Mouse (Mus musculus) lung, postnatal 25 days (tissue): ENCODE results near the gene Stat5a.

ENCODE experiments used
- DNase-seq: peaks from one replicate; pipeline ENCODE4 v3.0.0; 2022; ENCODE audit warnings: low spot score

Gene Stat5a

GRCm38 (mm10) chr11:100860198-100861048, 1.3 kb downstream of the Stat5a start:
- peak; percentile 93 for DNase-seq

- DNase-seq, result no peak
Measured at GRCm38 (mm10) chr11:100861335-100861734, 2.2 kb downstream of the Stat5a start.

- DNase-seq, result no peak
Measured at GRCm38 (mm10) chr11:100861836-100862235, 2.7 kb downstream of the Stat5a start.

GRCm38 (mm10) chr11:100863141-100863540, 4.0 kb downstream of the Stat5a start:
- no peak for DNase-seq

- DNase-seq, result no peak
Measured at GRCm38 (mm10) chr11:100865618-100866017, 6.5 kb downstream of the Stat5a start.

GRCm38 (mm10) chr11:100870256-100870967, 11.3 kb downstream of the Stat5a start:
- no peak for DNase-seq

GRCm38 (mm10) chr11:100870968-100871350, 11.8 kb downstream of the Stat5a start:
- no peak for DNase-seq

GRCm38 (mm10) chr11:100875761-100876160, 16.6 kb downstream of the Stat5a start:
- no peak for DNase-seq

- DNase-seq, result no peak
Measured at GRCm38 (mm10) chr11:100879321-100880078, 20.3 kb downstream of the Stat5a start.

GRCm38 (mm10) chr11:100883640-100884039, 24.5 kb downstream of the Stat5a start:
- DNase-seq, result no peak

- no peak for DNase-seq
Measured at GRCm38 (mm10) chr11:100885472-100885871, 26.3 kb downstream of the Stat5a start.

GRCm38 (mm10) chr11:100886188-100886740, 27.1 kb downstream of the Stat5a start:
- DNase-seq, result no peak

GRCm38 (mm10) chr11:100887236-100887635, 28.1 kb downstream of the Stat5a start:
- no peak for DNase-seq

- no peak for DNase-seq
Measured at GRCm38 (mm10) chr11:100887764-100888163, 28.6 kb downstream of the Stat5a start.

- DNase-seq, result no peak
Measured at GRCm38 (mm10) chr11:100888348-100888820, 29.2 kb downstream of the Stat5a start.

- no peak for DNase-seq
Measured at GRCm38 (mm10) chr11:100890481-100890880, 31.3 kb downstream of the Stat5a start.

GRCm38 (mm10) chr11:100891256-100892123, 32.3 kb downstream of the Stat5a start:
- DNase-seq, result no peak

- DNase-seq, result no peak
Measured at GRCm38 (mm10) chr11:100892435-100892834, 33.3 kb downstream of the Stat5a start.

- DNase-seq, result peak; percentile 91
Measured at GRCm38 (mm10) chr11:100893482-100893881, 34.3 kb downstream of the Stat5a start.

- no peak for DNase-seq
Measured at GRCm38 (mm10) chr11:100894146-100894918, 35.2 kb downstream of the Stat5a start.
